Mouse (Mus musculus) C2C12 (cell line): ENCODE measurements around the gene Stox2.

Experiments used
- CEBPB ChIP-seq: IDR thresholded peaks from one replicate; pipeline ENCODE4 v1.6.1; 2011; ENCODE audit warnings: low read depth, mild to moderate bottlenecking, control low read depth, moderate library complexity
- CTCF ChIP-seq: IDR thresholded peaks from one replicate; pipeline ENCODE4 v1.5.1; 2011; ENCODE audit not compliant: control insufficient read depth, insufficient read depth, insufficient read length
- FOSL1 ChIP-seq: IDR thresholded peaks from one replicate; pipeline ENCODE4 v1.8.0; 2011; ENCODE audit warnings: mild to moderate bottlenecking, low read length; ENCODE audit not compliant: poor library complexity, insufficient read depth, severe bottlenecking
- MAX ChIP-seq: IDR thresholded peaks from one replicate; pipeline ENCODE4 v1.6.1; 2011; ENCODE audit warnings: mild to moderate bottlenecking, control low read depth
- MYOD1 ChIP-seq: IDR thresholded peaks from one replicate; pipeline ENCODE4 v1.6.1; 2011; ENCODE audit warnings: low read depth; ENCODE audit not compliant: control insufficient read depth, insufficient read length
- USF1 ChIP-seq: IDR thresholded peaks from one replicate; pipeline ENCODE4 v1.6.1; 2011; ENCODE audit warnings: low read depth, mild to moderate bottlenecking, control low read depth, moderate library complexity

- TF ChIP-seq CTCF = no peak
- TF ChIP-seq MAX = no peak
- no peak for TF ChIP-seq USF1
- TF ChIP-seq FOSL1 = no peak
- no peak for TF ChIP-seq CEBPB
- no peak for TF ChIP-seq MYOD1
Observed at GRCm38 (mm10) chr8:47383632-47384031, 62.5 kb downstream of the Stox2 start.
